Mouse (Mus musculus): ENCODE results near the gene Gatb. TPM values are rescaled to one million over a fixed set of nuclear protein-coding genes. Genes with fewer than 3 reads are reported as not detected.

Gatb gene
- polyA plus RNA-seq, 1 experiment from 2014 or later, result 22.4 TPM

GRCm38 (mm10) chr3:85601841-85602305, 28.0 kb downstream of the Gatb start:
- WGBS, result 61% methylated on average over 3 of the region's 3 CpGs
- Histone ChIP-seq H3K27me3 (no peaks in the 10 kb centered on the region), H3K9me3 (no peaks in the 10 kb centered on the region), H3K4me2 (replicated peaks) (no peak overlapping the region), H3K36me3 (no peaks in the 10 kb centered on the region), H3K4me3 (no peak overlapping the region), H3K27ac (replicated peaks) (no peak overlapping the region), H3K9ac (replicated peaks) (no peak overlapping the region), H3K4me1 (peaks cover 13% of the 10 kb centered on the region)
- ATAC-seq (ENCODE audit: low FRiP score, low read depth), result no peak

GRCm38 (mm10) chr3:85603811-85604210, 29.9 kb downstream of the Gatb start:
- WGBS, result 94% methylated on average over 1 of the region's 1 CpGs
- peaks cover 13% of the 10 kb centered on the region for H3K4me1 ChIP-seq
- H3K4me3 ChIP-seq, result no peak overlapping the region
- H3K27me3 ChIP-seq, result no peaks in the 10 kb centered on the region
- no peak overlapping the region for H3K9ac ChIP-seq (replicated peaks)
- no peaks in the 10 kb centered on the region for H3K9me3 ChIP-seq
- H3K36me3 ChIP-seq, result no peaks in the 10 kb centered on the region
- H3K4me2 ChIP-seq (replicated peaks), result no peak overlapping the region
- no peak overlapping the region for H3K27ac ChIP-seq (replicated peaks)
- ATAC-seq (ENCODE audit: low FRiP score, low read depth), result no peak

- Histone ChIP-seq H3K4me1 (peaks cover 7% of the 10 kb centered on the region), H3K36me3 (0 out of 2 replicates have a peak, but pooled peaks cover 3% of the 10 kb centered on the region), H3K9ac (replicated peaks) (no peak overlapping the region), H3K4me3 (no peak overlapping the region), H3K27ac (replicated peaks) (no peak overlapping the region), H3K27me3 (no peaks in the 10 kb centered on the region), H3K4me2 (replicated peaks) (no peak overlapping the region), H3K9me3 (no peaks in the 10 kb centered on the region)
- 86% methylated on average over 3 of the region's 3 CpGs for WGBS
- no peak for ATAC-seq (ENCODE audit: low FRiP score, low read depth)
Observed at GRCm38 (mm10) chr3:85606912-85607311, 33.0 kb downstream of the Gatb start.

GRCm38 (mm10) chr3:85607753-85608152, 33.8 kb downstream of the Gatb start:
- Histone ChIP-seq H3K4me3 (no peak overlapping the region), H3K36me3 (0 out of 2 replicates have a peak, but pooled peaks cover 3% of the 10 kb centered on the region), H3K4me1 (peaks cover 4% of the 10 kb centered on the region; the same call in 1 of the 2 replicates), H3K27ac (replicated peaks) (no peak overlapping the region), H3K9me3 (no peaks in the 10 kb centered on the region), H3K9ac (replicated peaks) (no peak overlapping the region), H3K4me2 (replicated peaks) (no peak overlapping the region), H3K27me3 (no peaks in the 10 kb centered on the region)
- 92% methylated on average over 2 of the region's 2 CpGs for WGBS
- no peak for ATAC-seq (ENCODE audit: low FRiP score, low read depth)

GRCm38 (mm10) chr3:85616389-85616788, 42.5 kb downstream of the Gatb start:
- Histone ChIP-seq H3K9me3 (no peaks in the 10 kb centered on the region), H3K27ac (replicated peaks) (no peak overlapping the region), H3K9ac (replicated peaks) (no peak overlapping the region), H3K4me2 (replicated peaks) (no peak overlapping the region), H3K4me1 (no peaks in the 10 kb centered on the region), H3K4me3 (no peak overlapping the region), H3K36me3 (0 out of 2 replicates have a peak, but pooled peaks cover 6% of the 10 kb centered on the region), H3K27me3 (no peaks in the 10 kb centered on the region)
- 90% methylated on average over 1 of the region's 1 CpGs for WGBS
- ATAC-seq (ENCODE audit: low FRiP score, low read depth), result no peak

GRCm38 (mm10) chr3:85618885-85619284, 45.0 kb downstream of the Gatb start:
- H3K4me2 ChIP-seq (replicated peaks), result no peak overlapping the region
- no peak for ATAC-seq (ENCODE audit: low FRiP score, low read depth)
- H3K9me3 ChIP-seq, result no peaks in the 10 kb centered on the region

GRCm38 (mm10) chr3:85619345-85619744, 45.4 kb downstream of the Gatb start:
- peaks cover 10% of the 10 kb centered on the region; the same call in 1 of the 2 replicates for H3K36me3 ChIP-seq
- H3K27me3 ChIP-seq, result no peaks in the 10 kb centered on the region
- H3K9me3 ChIP-seq, result no peaks in the 10 kb centered on the region
- WGBS, result 77% methylated on average over 5 of the region's 5 CpGs
- no peaks in the 10 kb centered on the region for H3K4me1 ChIP-seq
- no peak overlapping the region for H3K4me3 ChIP-seq
- H3K4me2 ChIP-seq (replicated peaks), result no peak overlapping the region
- no peak overlapping the region for H3K9ac ChIP-seq (replicated peaks)
- ATAC-seq (ENCODE audit: low FRiP score, low read depth), result no peak
- no peak overlapping the region for H3K27ac ChIP-seq (replicated peaks)

More at GRCm38 (mm10) chr3:85618885-85619284, 45.0 kb downstream of the Gatb start:
- no peak overlapping the region for H3K9ac ChIP-seq (replicated peaks)
- WGBS, result 85% methylated on average over 6 of the region's 6 CpGs
- H3K27me3 ChIP-seq, result no peaks in the 10 kb centered on the region
- no peak overlapping the region for H3K27ac ChIP-seq (replicated peaks)
- H3K36me3 ChIP-seq, result peaks cover 10% of the 10 kb centered on the region; the same call in 1 of the 2 replicates
- H3K4me3 ChIP-seq, result no peak overlapping the region
- no peaks in the 10 kb centered on the region for H3K4me1 ChIP-seq

GRCm38 (mm10) chr3:85619751-85620150, 45.8 kb downstream of the Gatb start:
- H3K9me3 ChIP-seq, result no peaks in the 10 kb centered on the region
- H3K4me3 ChIP-seq, result no peak overlapping the region
- no peak overlapping the region for H3K4me2 ChIP-seq (replicated peaks)
- H3K27ac ChIP-seq (replicated peaks), result no peak overlapping the region
- H3K4me1 ChIP-seq, result no peaks in the 10 kb centered on the region
- ATAC-seq (ENCODE audit: low FRiP score, low read depth), result no peak
- H3K9ac ChIP-seq (replicated peaks), result no peak overlapping the region
- 90% methylated on average over 1 of the region's 1 CpGs for WGBS
- peaks cover 10% of the 10 kb centered on the region; the same call in 1 of the 2 replicates for H3K36me3 ChIP-seq
- H3K27me3 ChIP-seq, result no peaks in the 10 kb centered on the region

- Histone ChIP-seq H3K4me2 (replicated peaks) (no peak overlapping the region), H3K4me1 (no peaks in the 10 kb centered on the region), H3K4me3 (no peak overlapping the region), H3K36me3 (no peaks in the 10 kb centered on the region), H3K9ac (replicated peaks) (no peak overlapping the region), H3K27ac (replicated peaks) (no peak overlapping the region), H3K9me3 (no peaks in the 10 kb centered on the region), H3K27me3 (no peaks in the 10 kb centered on the region)
- no peak for ATAC-seq (ENCODE audit: low FRiP score, low read depth)
- WGBS, result 97% methylated on average over 4 of the region's 4 CpGs
Observed at GRCm38 (mm10) chr3:85629895-85630510, 56.1 kb downstream of the Gatb start.

- Histone ChIP-seq H3K27me3 (no peaks in the 10 kb centered on the region), H3K4me1 (no peaks in the 10 kb centered on the region), H3K9me3 (no peaks in the 10 kb centered on the region), H3K4me3 (no peak overlapping the region), H3K9ac (replicated peaks) (no peak overlapping the region), H3K27ac (replicated peaks) (no peak overlapping the region), H3K4me2 (replicated peaks) (no peak overlapping the region), H3K36me3 (peaks cover 10% of the 10 kb centered on the region; the same call in 1 of the 2 replicates)
- no peak for ATAC-seq (ENCODE audit: low FRiP score, low read depth)
- 91% methylated on average over 2 of the region's 2 CpGs for WGBS
Observed at GRCm38 (mm10) chr3:85633733-85634132, 59.8 kb downstream of the Gatb start.

- no peak overlapping the region for H3K4me2 ChIP-seq (replicated peaks)
- no peaks in the 10 kb centered on the region for H3K4me1 ChIP-seq
- peaks cover 10% of the 10 kb centered on the region; the same call in 1 of the 2 replicates for H3K36me3 ChIP-seq
- WGBS, result 88% methylated on average over 8 of the region's 8 CpGs
- H3K27ac ChIP-seq (replicated peaks), result no peak overlapping the region
- no peak for ATAC-seq (ENCODE audit: low FRiP score, low read depth)
- H3K4me3 ChIP-seq, result no peak overlapping the region
- H3K27me3 ChIP-seq, result no peaks in the 10 kb centered on the region
- H3K9ac ChIP-seq (replicated peaks), result no peak overlapping the region
- H3K9me3 ChIP-seq, result no peaks in the 10 kb centered on the region
Observed at GRCm38 (mm10) chr3:85634389-85635125, 60.6 kb downstream of the Gatb start.

- Histone ChIP-seq H3K9ac (replicated peaks) (no peak overlapping the region), H3K27ac (replicated peaks) (no peak overlapping the region), H3K36me3 (peaks cover 10% of the 10 kb centered on the region; the same call in 1 of the 2 replicates), H3K9me3 (no peaks in the 10 kb centered on the region), H3K4me2 (replicated peaks) (no peak overlapping the region), H3K4me3 (no peak overlapping the region), H3K27me3 (no peaks in the 10 kb centered on the region), H3K4me1 (no peaks in the 10 kb centered on the region)
- 82% methylated on average over 2 of the region's 2 CpGs for WGBS
- ATAC-seq (ENCODE audit: low FRiP score, low read depth), result no peak
Observed at GRCm38 (mm10) chr3:85635126-85635419, 61.2 kb downstream of the Gatb start.
